Mouse (Mus musculus): ENCODE results near the gene Rims4. TPM values are rescaled to one million over a fixed set of nuclear protein-coding genes. Genes with fewer than 3 reads are reported as not detected.

Gene Rims4
- polyA plus RNA-seq, 1 experiment from 2014 or later, result 0.22 TPM

DNA sequence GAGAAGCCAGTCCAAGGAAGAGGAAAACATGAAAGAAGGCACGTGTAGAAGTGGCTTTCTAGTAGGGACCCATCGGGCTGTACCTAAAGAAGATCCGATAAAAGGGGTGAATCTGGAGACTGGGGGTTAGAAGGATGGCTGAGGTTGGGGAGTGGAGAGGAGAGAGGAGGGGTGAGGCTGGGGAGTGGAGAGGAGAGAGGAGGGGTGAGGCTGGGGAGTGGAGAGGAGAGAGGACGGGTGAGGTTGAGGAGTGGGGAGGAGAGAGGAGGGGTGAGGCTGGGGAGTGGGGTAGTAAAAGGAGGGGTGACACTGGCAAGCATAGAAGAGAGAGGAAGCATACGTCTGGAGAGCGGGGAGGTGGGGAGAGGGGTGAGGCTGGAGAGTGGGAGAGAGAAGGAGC lies 61.2 kb downstream of the Rims4 start:
- H3K9ac ChIP-seq, result no peak overlapping the region
- WGBS, result 74% methylated on average over 6 of the region's 6 CpGs

DNA sequence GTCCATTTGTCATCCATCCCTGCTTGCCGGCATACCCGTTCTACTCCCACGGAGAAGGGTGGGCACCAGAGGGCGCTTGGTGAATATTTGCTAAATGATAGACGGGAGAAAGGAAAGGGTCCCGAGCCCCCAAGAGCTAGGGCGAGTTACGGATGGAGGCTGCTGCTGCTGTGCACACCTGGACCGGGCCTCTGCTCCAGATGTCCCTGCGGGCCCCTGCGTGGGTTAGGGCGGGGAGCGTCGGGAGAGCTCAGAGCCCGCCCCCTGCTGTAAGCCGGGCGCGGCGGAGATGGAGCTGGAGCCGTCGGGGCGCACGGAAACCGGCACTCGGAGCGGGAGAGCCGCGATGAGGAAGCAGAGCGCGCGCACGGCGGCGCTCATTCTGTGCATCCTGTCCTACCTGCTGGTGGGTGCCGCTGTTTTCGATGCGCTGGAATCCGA lies 65.0 kb downstream of the Rims4 start, which contains the start of gene Kcnk15:
TSS of gene Kcnk15 (plus strand) at position 191 of the 441 bp plus-strand sequence.
- no peak for ATAC-seq (ENCODE audit: insufficient number of reproducible peaks, insufficient read depth, low FRiP score, low TSS enrichment, low read depth)

More for the DNA sequence above, 61.2 kb downstream of the Rims4 start:
- H3K4me1 ChIP-seq, result peaks cover 11% of the 10 kb centered on the region
- H3K4me3 ChIP-seq, result no peak overlapping the region
- no peaks in the 10 kb centered on the region for H3K9me3 ChIP-seq
- H3K27me3 ChIP-seq, result peaks cover 86% of the 10 kb centered on the region
- no peaks in the 10 kb centered on the region for H3K36me3 ChIP-seq
- no peak overlapping the region for H3K27ac ChIP-seq
- ATAC-seq (ENCODE audit: insufficient number of reproducible peaks, insufficient read depth, low FRiP score, low TSS enrichment, low read depth), result peak; percentile 77; the same call in 1 of the 2 replicates
- no peak overlapping the region for H3K4me2 ChIP-seq

DNA sequence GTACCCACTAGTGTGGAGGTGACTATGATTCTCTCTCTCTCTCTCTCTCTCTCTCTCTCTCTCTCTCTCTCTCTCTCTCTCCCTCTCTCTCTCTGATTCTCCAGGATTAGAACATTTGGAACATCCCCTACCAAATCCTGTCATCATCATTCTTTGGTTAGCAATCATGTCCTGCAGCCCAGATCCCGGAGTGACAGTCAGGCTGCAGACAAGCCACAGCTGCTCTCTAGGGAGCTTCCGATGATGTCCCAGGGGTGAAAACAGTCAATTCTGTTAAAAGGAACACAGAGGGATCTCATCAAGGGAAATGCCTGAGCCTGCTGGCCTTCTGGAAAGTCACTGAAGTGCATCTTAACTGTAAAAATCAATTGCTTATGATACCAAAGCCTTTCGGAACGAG lies 76.4 kb downstream of the Rims4 start:
- WGBS, result 66% methylated on average over 4 of the region's 4 CpGs
- Histone ChIP-seq H3K4me1 (no peaks in the 10 kb centered on the region), H3K4me3 (no peak overlapping the region), H3K36me3 (no peaks in the 10 kb centered on the region), H3K4me2 (no peak overlapping the region), H3K9ac (no peak overlapping the region), H3K9me3 (no peaks in the 10 kb centered on the region), H3K27me3 (0 out of 2 replicates have a peak, but pooled peaks cover 4% of the 10 kb centered on the region), H3K27ac (no peak overlapping the region)
- no peak for ATAC-seq (ENCODE audit: insufficient number of reproducible peaks, insufficient read depth, low FRiP score, low TSS enrichment, low read depth)

More for the DNA sequence above, 65.0 kb downstream of the Rims4 start, which contains the start of gene Kcnk15:
- Histone ChIP-seq H3K4me3 (peak within 1 kb of the TSS; percentile 27), H3K9ac (0 out of 2 replicates have a peak within 1 kb of the TSS, but pooled peaks have one; percentile 11), H3K4me2 (peak within 1 kb of the TSS; percentile 45), H3K27ac (no peak within 1 kb of the TSS), H3K9me3 (no peaks in the 10 kb centered on the region), H3K27me3 (peaks cover 92% of the 10 kb centered on the region), H3K36me3 (no peaks in the 10 kb centered on the region), H3K4me1 (peaks cover 10% of the 10 kb centered on the region)
- WGBS, result 1% methylated on average over 38 of the region's 38 CpGs

DNA sequence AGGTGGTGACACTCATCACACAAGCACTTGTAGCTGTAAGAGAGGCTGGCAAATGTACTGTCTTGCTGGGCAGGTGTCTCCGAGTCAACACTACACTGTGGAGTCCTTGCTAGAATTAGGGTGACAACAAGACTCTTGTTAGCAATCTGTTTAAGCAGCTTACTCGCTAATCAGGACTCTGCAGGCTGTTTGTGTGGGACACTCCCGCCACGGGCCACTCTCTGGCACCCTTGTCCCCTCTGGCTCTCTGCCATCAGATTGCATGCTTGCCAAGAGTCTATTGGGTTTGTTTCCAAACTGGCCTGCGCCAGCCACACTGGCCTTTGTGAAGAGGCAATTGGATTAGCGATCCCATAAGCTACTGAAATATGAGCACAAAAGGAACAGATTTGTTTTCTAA lies 79.0 kb downstream of the Rims4 start:
- no peaks in the 10 kb centered on the region for H3K9me3 ChIP-seq
- H3K4me2 ChIP-seq, result no peak overlapping the region
- H3K4me3 ChIP-seq, result no peak overlapping the region
- H3K27ac ChIP-seq, result no peak overlapping the region
- no peak for ATAC-seq (ENCODE audit: insufficient number of reproducible peaks, insufficient read depth, low FRiP score, low TSS enrichment, low read depth)
- no peaks in the 10 kb centered on the region for H3K4me1 ChIP-seq
- H3K27me3 ChIP-seq, result 0 out of 2 replicates have a peak, but pooled peaks cover 4% of the 10 kb centered on the region
- WGBS, result 59% methylated on average over 6 of the region's 6 CpGs
- H3K36me3 ChIP-seq, result no peaks in the 10 kb centered on the region
- no peak overlapping the region for H3K9ac ChIP-seq

DNA sequence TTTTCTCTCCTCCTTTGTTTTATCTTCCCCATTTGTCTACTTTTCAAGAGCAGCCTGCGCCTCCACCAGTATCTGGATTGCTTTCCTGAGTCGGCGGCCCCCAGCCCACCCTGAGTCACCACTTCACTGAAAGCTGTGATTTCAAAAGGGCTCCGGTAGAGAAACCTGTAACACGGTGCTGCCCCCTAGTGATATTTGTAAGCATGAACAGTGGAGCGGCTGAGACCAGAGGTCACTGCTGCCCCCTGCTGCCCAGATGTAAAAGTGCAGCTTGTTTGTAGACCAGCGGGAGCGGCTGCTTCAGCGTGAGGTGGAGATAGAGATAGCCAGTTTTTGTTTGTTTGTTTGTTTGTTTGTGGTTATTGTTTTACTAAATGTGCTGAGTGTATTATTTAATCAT lies 80.4 kb downstream of the Rims4 start:
- Histone ChIP-seq H3K4me3 (no peak overlapping the region), H3K9me3 (no peaks in the 10 kb centered on the region), H3K9ac (no peak overlapping the region), H3K27me3 (0 out of 2 replicates have a peak, but pooled peaks cover 4% of the 10 kb centered on the region), H3K27ac (no peak overlapping the region), H3K4me2 (no peak overlapping the region), H3K4me1 (no peaks in the 10 kb centered on the region), H3K36me3 (no peaks in the 10 kb centered on the region)
- WGBS, result 27% methylated on average over 9 of the region's 9 CpGs
- no peak for ATAC-seq (ENCODE audit: insufficient number of reproducible peaks, insufficient read depth, low FRiP score, low TSS enrichment, low read depth)

DNA sequence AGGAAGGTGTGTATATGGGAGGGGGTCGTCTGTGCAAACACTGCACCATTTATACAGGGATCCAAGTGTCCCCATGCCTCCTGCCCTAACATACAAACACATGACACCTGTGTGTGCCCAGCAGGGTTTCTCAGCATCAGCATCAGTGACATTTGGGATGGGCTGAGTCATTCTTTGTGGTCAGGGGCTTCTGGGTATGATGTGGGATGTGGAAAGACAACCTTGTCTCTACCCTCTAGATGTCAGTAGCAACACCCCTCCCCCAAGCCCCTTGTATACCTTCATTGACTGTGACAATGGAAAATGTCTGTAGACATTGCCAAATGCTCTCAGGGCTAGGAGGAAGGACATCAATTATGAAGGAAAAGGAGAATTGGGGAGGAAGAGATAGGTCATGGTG lies 87.3 kb downstream of the Rims4 start:
- no peak for ATAC-seq (ENCODE audit: insufficient number of reproducible peaks, insufficient read depth, low FRiP score, low TSS enrichment, low read depth)
- Histone ChIP-seq H3K27me3 (peaks cover 6% of the 10 kb centered on the region; the same call in 1 of the 2 replicates), H3K9me3 (no peaks in the 10 kb centered on the region), H3K27ac (no peak overlapping the region), H3K36me3 (no peaks in the 10 kb centered on the region), H3K4me2 (no peak overlapping the region), H3K9ac (no peak overlapping the region), H3K4me3 (no peak overlapping the region), H3K4me1 (peaks cover 6% of the 10 kb centered on the region; the same call in 1 of the 2 replicates)
- WGBS, result 50% methylated on average over 1 of the region's 1 CpGs

DNA sequence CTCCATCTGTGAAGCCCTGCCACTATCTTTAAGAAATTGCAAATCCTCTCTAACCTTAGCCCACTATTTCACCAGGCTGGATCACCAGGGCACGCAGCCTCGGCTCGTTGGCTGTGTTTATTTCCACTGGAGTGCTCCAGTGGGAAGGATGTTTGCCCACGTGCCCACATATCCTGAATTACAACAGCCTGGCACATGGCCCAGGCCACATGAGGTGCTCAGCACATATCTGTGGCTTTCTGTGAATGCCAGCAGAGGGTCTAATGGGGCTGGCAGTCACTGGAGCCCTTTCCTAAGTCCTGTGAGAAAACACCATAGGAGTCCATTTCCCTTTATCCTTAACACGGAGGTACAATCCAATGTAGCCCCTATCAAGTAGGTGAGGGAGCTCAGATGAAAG lies 92.0 kb downstream of the Rims4 start:
- no peak overlapping the region for H3K9ac ChIP-seq
- no peak for ATAC-seq (ENCODE audit: insufficient number of reproducible peaks, insufficient read depth, low FRiP score, low TSS enrichment, low read depth)
- 55% methylated on average over 5 of the region's 5 CpGs for WGBS
- H3K27me3 ChIP-seq, result peaks cover 4% of the 10 kb centered on the region; the same call in 1 of the 2 replicates
- no peak overlapping the region for H3K27ac ChIP-seq
- H3K4me3 ChIP-seq, result no peak overlapping the region
- no peak overlapping the region for H3K4me2 ChIP-seq
- H3K4me1 ChIP-seq, result peaks cover 13% of the 10 kb centered on the region
- H3K36me3 ChIP-seq, result no peaks in the 10 kb centered on the region
- H3K9me3 ChIP-seq, result no peaks in the 10 kb centered on the region

DNA sequence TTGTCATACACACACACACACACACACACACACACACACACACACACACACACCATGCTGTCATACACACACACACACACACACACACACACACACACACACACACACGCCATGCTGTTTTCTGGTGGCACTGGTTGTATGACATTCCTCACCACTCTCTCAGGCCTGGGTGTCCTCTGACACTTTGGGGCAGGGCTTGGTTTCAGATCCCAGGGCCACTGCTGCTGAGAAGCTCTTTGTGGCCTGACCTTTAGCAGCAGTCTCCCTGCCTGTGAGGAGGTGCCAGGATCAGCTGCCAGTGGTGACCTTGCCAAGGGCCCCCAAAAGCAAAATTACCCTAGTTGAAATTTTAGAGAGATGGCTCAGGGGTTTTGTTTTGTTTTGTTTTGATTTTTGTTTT lies 92.6 kb downstream of the Rims4 start:
- Histone ChIP-seq H3K27me3 (peaks cover 4% of the 10 kb centered on the region; the same call in 1 of the 2 replicates), H3K4me1 (peaks cover 13% of the 10 kb centered on the region), H3K9ac (no peak overlapping the region), H3K9me3 (no peaks in the 10 kb centered on the region), H3K4me3 (no peak overlapping the region), H3K36me3 (no peaks in the 10 kb centered on the region), H3K27ac (no peak overlapping the region), H3K4me2 (no peak overlapping the region)
- 93% methylated on average over 1 of the region's 1 CpGs for WGBS
- no peak for ATAC-seq (ENCODE audit: insufficient number of reproducible peaks, insufficient read depth, low FRiP score, low TSS enrichment, low read depth)

DNA sequence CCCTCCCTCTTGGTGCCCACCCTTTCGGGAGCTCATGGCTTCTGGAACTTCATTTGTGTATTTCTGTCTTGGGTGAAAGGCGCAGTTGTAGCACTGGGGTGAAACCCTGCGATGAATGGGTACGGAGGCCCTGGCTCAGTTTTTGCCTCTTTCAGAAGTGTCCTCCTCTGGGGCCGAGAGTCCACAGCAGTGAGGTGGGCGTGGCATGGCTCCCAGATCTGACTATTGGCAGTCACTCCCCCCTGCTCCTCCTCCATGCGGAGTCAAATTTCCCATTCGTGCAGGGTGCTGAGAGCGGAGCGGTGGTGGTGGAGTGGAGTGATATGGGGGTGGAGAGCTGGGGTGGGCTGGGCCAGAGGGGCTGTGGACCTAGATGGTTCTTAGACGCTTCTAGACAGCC lies 94.7 kb downstream of the Rims4 start:
- ATAC-seq (ENCODE audit: insufficient number of reproducible peaks, insufficient read depth, low FRiP score, low TSS enrichment, low read depth), result no peak
- H3K4me3 ChIP-seq, result peak overlapping the region; percentile 6; the same call in 1 of the 2 replicates
- peaks cover 4% of the 10 kb centered on the region; the same call in 1 of the 2 replicates for H3K27me3 ChIP-seq
- no peak overlapping the region for H3K9ac ChIP-seq
- H3K36me3 ChIP-seq, result no peaks in the 10 kb centered on the region
- no peak overlapping the region for H3K27ac ChIP-seq
- peaks cover 13% of the 10 kb centered on the region for H3K4me1 ChIP-seq
- H3K9me3 ChIP-seq, result no peaks in the 10 kb centered on the region
- WGBS, result 20% methylated on average over 11 of the region's 11 CpGs
- H3K4me2 ChIP-seq, result peak overlapping the region; percentile 38

DNA sequence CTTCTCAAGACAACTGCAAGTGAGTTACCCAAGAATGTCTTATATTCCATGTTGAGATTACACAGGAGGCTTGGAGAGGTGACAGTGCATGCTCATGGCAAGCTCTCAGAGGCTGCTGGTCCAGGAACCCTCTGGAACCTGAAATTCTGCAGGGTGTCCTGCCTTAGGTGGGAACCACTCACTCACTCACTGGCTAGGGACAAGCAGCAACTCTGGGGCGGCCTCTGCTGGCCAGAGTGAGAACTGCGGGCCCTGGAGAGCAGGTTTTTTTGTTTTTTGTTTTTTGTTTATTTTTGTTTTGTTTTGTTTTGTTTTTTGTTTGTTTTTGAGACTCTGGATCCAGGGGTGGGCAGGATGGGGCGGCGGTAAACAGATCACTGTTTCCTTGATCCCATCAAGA lies 95.2 kb downstream of the Rims4 start:
- no peak overlapping the region for H3K4me3 ChIP-seq
- 5% methylated on average over 4 of the region's 4 CpGs for WGBS
- H3K9me3 ChIP-seq, result no peaks in the 10 kb centered on the region
- peaks cover 13% of the 10 kb centered on the region for H3K4me1 ChIP-seq
- peaks cover 4% of the 10 kb centered on the region; the same call in 1 of the 2 replicates for H3K27me3 ChIP-seq
- H3K9ac ChIP-seq, result no peak overlapping the region
- ATAC-seq (ENCODE audit: insufficient number of reproducible peaks, insufficient read depth, low FRiP score, low TSS enrichment, low read depth), result no peak
- no peaks in the 10 kb centered on the region for H3K36me3 ChIP-seq
- no peak overlapping the region for H3K27ac ChIP-seq
- peak overlapping the region; percentile 38 for H3K4me2 ChIP-seq

DNA sequence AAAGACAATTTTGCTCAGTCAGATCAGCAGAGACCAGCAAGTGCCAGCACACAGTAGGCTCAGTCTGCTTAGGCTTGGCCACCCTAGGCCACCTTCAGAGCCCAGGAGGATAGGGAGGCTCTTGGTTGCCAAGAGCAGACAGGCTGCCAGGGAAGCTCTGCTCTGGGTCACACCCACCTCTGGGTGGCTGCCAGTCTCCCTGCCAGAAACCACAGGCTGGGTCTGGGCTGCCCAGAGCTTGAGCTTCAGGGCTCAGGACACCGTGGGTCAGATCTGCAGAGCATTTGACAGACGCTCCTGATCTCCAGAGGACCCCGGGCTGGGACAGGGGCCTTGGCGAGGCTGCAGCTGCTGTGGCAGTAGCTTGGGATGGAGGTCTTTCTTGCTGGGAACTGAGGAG lies 97.9 kb downstream of the Rims4 start, which contains the start of gene Ccn5:
TSS of gene Ccn5 (plus strand) at position 255 of the 400 bp plus-strand sequence.
- no peaks in the 10 kb centered on the region for H3K36me3 ChIP-seq
- H3K9me3 ChIP-seq, result no peaks in the 10 kb centered on the region
- peaks cover 7% of the 10 kb centered on the region for H3K4me1 ChIP-seq
- no peak for ATAC-seq (ENCODE audit: insufficient number of reproducible peaks, insufficient read depth, low FRiP score, low TSS enrichment, low read depth)
- no peak within 1 kb of the TSS for H3K27ac ChIP-seq
- no peak within 1 kb of the TSS for H3K4me3 ChIP-seq
- peaks cover 4% of the 10 kb centered on the region; the same call in 1 of the 2 replicates for H3K27me3 ChIP-seq
- WGBS, result 66% methylated on average over 4 of the region's 4 CpGs
- H3K4me2 ChIP-seq, result no peak within 1 kb of the TSS
- no peak within 1 kb of the TSS for H3K9ac ChIP-seq

DNA sequence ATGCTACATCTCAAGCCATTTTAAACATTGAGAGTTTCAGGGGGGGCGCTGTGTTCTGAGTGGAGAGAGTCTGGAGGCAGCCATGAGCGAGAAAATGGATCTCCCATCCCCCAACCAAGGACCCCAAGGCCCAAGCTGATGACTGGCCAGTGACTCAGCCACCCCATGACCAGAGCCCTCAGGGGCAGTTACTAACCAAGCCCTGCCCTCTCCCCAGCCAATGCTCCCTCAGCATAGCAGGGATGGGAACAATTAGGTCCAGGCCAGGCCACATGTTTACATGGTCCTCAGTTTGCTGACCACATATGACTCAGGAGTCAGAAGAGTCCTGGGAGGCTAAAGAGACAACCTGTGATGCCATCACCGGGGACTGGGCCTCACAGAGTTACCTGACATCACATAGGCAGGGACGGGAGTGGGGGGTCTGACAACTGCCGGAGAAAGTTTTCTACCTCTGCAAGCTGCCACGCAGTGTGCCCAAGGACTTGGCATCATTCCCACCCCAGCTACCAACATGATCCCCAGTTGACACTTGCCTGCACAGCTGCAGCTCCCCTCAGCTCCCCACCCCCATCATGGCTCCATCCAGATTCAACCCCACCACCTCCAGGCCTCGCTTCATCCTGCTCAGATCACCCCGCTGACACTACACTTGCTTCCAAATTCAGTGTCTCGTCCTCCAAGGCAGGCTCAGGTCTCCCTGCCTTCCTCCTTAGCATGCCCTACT lies 103.6 kb downstream of the Rims4 start:
- H3K9ac ChIP-seq, result no peak overlapping the region
- H3K4me2 ChIP-seq, result no peak overlapping the region
- 80% methylated on average over 9 of the region's 9 CpGs for WGBS
- no peaks in the 10 kb centered on the region for H3K9me3 ChIP-seq
- no peak overlapping the region for H3K27ac ChIP-seq
- H3K4me1 ChIP-seq, result peaks cover 18% of the 10 kb centered on the region
- no peak for ATAC-seq (ENCODE audit: insufficient number of reproducible peaks, insufficient read depth, low FRiP score, low TSS enrichment, low read depth)
- H3K36me3 ChIP-seq, result no peaks in the 10 kb centered on the region
- no peaks in the 10 kb centered on the region for H3K27me3 ChIP-seq
- H3K4me3 ChIP-seq, result no peak overlapping the region
